Mouse (Mus musculus): ENCODE results near the gene Hoxb9.
A peak's percentile ranks its signal among the peaks of the same experiment; 100 is the strongest.

Gene Hoxb9

GRCm38 (mm10) chr11:96298895-96299667 lies 27.8 kb downstream of the Hoxb9 start:
- DNase-seq = no peak

DNA sequence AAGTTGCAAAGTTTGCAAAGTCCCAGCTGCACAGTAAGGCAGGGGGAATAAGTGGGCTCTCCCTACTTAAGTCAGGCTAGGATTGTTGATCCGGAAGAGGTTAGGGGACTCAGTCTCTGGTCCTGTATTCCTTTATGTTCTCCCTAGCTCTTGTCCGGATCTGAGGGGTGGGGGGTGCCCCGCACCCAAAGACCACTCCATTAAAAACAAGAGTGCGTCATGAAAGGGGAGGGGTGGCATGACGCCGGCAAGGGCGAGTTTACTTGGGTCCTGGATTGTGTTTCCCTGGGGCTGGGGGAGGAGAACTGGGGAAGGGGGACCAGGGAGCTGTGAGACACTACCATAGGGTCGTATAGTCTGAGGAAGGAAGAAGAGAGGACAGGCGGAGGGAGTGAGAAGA lies 28.5 kb downstream of the Hoxb9 start:
- no peak for DNase-seq

DNA sequence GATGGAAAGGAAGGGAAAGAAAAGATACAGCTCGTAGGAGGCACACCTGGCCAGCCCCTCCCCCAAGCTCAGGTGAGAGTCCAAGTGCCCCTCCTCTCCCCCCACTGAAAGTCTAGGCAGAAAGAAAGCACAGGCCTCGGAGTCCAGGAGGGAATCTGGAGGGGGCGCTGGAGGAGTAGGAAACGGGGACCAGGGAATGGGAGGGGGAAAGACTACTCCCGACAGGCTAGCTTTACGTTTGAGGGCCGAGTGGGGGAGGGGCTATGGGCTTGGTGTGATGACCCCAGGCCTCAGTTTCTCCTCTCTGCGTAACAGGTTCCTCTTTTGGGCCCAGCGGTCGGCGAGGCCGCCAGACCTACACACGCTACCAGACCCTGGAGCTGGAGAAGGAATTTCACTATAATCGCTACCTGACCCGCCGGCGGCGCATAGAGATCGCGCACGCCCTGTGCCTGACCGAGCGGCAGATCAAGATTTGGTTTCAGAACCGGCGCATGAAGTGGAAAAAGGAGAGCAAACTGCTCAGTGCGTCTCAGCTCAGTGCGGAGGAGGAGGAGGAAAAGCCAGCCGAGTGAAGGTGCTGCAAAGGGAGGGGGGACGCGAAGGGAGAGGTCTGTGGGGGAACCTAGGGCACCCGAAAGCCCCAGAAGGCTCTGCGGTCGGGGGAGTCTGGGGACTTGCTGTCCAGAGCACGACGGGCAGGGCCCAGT lies 29.3 kb downstream of the Hoxb9 start:
- DNase-seq = no peak

GRCm38 (mm10) chr11:96301064-96301431 lies 29.8 kb downstream of the Hoxb9 start:
- no peak for DNase-seq

- DNase-seq = no peak
Observed at GRCm38 (mm10) chr11:96301837-96302236, 30.6 kb downstream of the Hoxb9 start.

DNA sequence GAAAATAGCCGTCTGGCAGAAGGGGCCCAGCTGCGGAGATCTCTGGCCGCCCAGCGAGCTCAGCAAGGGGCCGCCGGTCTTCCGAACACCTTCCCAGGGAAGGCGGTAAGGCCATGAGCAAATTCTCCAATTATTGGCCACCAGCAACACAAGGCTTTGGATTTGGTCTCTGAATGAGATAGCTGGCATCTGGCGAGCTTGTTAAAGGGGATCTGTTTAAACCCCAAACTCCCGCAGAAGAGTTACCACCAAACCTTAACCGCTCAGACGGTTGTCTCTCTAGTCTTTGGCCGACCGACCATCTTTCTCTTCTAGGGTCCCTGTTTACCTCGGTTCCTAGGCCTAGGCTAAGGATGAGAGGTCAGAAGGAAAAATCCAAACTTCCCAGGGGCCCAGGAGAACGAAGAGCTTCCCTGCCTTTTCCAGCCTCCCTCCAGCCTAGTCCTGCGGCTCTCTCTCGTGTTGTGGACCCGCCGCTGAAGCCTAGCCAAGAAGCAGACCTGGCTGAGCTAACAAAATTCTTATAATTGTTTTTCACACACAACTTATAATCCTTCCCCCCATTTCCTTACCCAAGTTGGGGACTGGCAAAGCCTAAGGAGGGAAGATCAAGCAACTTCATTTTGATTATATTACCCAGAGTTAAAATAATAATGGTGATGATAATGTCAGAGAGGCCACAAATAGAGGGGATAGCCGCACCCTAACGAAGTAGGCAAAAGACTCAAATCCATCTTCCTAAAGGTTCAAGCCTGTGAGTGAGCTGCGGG lies 31.3 kb downstream of the Hoxb9 start:
- DNase-seq = no peak

GRCm38 (mm10) chr11:96303151-96304099 lies 32.2 kb downstream of the Hoxb9 start, which contains the start of gene Hoxb5:
Gene Hoxb5, plus strand, starts transcription at chr11:96303336.
- DNase-seq = peak; percentile 72

DNA sequence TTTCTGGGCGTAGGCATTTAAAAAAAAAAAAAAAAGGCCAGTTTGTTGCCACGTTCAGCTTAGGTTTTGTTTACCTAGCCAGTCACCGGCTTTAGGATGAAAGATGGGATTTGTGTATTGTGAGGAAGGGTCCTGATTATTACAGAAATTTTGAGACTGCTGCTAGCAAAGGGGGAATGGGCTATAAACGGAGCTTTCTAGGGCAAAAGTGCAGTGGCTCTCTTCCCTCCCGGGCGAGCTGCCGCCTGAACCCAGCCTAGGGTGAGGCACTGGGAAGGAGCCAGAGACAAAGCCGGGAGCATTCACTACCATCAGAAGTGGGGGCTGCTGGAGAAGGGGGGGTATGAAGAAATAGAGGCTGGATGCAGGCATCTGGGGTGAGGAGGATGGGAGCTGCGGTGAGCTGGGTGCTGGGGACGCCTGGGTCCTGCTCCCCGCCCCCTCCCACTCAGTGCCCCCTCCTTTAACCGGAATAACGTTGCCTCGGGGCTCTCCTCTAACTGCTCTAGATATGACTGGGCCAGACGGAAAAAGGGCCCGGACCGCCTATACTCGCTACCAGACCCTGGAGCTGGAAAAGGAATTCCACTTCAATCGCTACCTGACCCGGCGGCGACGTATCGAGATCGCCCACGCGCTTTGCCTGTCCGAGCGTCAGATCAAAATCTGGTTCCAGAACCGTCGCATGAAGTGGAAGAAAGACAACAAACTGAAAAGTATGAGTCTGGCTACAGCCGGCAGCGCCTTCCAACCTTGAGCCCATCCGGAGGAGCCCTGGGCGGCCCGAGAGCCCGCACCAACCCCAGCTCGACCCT lies 33.3 kb downstream of the Hoxb9 start:
- DNase-seq = no peak

DNA sequence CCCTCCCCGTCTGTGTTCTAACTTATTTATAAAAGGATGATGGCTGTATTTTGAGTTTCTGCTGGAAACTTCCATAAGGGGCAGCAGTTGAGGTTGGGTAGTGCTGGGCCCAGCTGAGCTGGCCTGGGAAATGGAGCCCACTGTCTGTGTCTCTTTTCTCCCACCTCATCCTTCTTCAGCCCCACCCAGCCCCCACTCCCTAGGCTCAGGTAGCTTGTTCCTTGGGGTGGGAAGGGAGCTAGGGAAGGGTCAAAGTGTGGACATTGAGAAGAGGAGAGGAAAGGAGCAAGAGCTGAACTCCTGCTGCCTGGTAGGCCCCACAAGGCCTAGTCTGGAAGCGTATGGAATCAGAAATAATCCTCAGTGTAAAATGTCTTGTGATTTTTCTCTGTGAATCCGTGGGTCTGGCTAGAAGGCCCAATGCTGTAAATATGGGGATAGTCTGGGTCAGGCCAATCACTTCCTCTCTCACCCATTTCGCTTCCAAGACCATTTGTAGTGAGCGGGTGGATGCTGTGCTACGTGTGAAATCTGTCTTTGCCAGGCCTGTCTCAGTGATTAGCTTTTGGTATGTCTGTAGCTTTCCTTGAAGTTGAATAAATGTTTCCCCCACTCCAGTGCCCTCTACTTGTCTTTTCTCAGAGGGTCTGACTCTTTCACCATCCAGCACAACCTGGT lies 34.4 kb downstream of the Hoxb9 start:
- DNase-seq = no peak

DNA sequence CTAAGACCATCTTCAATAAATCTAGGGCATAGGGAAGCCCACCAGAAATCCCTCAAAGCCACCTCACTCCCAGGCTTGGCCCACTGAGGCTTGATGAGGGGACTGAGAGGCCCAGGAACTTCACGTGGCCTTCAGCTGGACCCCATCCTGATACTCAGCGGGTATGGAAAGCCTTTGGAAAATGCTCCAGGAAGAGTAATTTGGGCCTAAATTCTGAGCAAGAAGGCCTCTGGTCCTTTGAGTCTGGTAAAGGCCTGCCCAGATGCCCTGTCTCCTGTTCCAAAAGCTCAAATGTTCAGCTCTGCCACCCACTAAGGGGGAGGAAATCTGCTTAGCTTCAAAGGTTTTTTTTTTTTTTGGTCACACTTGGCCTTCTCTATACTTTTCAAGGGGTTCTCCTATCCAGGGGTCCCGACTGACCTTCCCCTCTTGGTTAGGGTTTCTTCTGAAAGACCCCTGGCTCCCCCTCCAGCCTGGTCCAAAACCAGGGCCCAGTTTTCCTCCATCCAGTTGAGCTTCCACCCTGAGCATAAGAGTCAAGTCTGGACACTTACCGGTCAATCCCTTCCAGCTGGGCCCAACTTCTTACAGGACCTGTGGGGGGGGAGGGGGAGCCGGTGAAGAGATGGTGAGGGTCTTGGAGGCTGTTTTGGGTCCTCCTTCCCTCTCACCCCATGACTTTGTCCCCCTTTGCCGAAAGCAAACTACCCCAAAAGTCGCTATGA lies 35.1 kb downstream of the Hoxb9 start:
- no peak for DNase-seq

DNA sequence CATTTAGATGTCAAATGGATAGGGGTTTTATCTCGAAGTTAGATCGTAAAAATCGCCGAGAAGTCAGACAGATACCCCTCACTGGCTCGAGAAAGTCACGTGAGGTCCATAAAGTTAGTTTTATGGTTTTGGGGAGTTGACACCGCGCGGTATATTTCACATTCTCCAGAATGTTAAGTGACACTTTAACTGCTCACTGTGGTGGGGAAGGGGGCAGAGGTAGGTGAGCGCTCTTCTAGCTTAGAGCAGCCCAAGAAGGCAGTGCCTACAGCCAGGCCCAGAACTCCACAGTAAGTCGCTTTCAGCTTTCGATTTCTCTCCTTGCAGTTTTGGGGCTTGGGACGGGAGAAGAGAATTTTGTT lies 35.6 kb downstream of the Hoxb9 start:
- no peak for DNase-seq

- DNase-seq = no peak
Observed at GRCm38 (mm10) chr11:96308763-96309162, 37.5 kb downstream of the Hoxb9 start.

DNA sequence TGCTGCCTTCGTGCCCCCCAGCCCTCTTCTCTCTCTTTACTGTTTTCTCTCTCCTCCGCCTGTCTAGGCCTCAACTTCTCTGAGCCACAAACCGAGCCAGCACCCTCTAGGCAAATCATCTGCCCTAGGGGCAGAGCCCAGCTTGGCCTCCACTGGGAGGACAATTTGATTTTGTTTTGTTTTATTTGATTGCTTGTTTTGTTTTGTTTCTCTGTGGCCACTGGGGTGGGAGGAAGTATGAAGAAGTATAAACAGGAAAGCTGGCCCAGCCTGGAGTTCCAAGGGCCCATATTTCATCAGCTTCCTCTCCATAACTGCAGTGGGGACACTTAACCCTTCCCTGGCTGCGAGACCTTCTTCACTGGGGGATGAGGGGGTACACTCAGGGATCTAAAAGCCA lies 38.0 kb downstream of the Hoxb9 start:
- DNase-seq = no peak

DNA sequence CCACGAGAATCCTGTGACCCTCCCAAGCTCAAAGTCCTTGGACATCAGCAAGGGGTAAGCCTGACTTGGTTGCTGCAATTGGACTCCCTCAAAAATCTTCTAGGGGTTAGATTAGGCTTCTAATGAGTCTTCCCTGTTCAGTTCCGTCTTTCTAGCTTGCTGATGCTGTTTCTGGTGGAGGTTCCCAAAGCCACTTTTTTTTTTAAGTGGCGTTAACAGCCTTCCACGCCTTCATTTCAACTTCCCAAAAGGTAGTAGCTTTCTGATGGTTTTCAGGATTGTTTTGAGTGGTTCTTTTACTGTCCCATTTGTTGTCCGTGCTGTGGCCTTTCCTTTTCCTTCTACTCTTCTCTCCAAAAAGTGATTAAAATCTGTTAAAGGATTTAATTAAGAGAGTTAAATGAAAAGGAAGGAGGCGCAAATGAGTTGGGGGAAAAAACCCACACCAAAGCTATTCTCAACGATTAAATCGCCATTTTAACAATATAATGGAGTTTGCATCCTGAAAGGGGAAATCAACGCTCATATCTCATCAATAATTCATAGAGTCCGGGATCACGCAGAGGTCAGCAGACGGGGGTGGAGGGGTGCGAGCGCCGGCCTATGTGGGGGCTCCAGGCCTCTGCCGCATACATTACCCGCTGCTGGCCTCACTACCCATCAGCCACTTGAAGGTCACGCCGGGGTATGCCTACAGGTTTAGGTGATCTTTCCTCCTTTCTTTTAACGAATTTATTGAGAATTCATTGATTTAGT lies 39.1 kb downstream of the Hoxb9 start:
- DNase-seq = no peak

DNA sequence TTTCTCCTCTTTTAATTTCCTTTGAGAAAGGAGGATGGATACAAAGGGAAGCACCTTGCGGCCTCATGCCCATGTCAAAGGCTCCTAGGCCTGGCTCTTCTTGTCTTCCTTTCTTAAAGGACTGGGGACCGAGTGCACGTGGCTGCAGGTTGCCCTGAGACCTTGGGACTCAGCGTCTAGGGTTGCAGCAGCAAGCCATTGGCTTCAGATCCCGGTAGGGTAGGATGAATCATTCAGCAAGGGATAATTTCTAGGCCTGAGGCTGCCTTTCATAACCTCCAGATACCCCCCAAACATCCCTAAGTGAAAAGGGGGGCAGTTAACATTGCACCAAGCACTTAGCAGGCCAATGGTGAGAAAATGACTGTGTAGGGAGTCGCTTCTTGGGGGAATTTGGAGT lies 39.8 kb downstream of the Hoxb9 start:
- no peak for DNase-seq

GRCm38 (mm10) chr11:96311520-96312417 lies 40.5 kb downstream of the Hoxb9 start:
- DNase-seq = peak; percentile 64

DNA sequence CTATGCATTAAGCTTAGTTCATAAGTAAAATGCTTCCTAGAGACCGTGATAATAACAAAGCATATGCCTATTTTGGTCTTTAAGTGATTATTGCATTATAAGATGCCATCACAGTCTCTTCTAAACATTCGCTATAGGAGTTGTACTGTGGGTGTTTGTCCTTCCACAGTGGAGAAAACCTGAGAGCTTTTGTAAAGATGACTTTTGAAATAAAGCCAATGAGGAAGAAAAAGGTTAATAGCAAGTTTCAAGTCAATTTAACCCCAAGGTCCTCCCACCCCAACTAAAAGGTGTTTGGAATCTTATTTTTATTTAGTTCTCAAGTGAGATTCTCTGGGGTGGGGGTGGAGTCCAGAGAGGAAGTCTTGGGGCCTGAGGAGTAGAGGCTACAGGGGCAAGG lies 41.9 kb downstream of the Hoxb9 start:
- DNase-seq = no peak

- DNase-seq = no peak
Observed at GRCm38 (mm10) chr11:96313806-96314428, 42.7 kb downstream of the Hoxb9 start.

All from thymus, postnatal 25 days (tissue).